Mouse (Mus musculus) midbrain, postnatal 0 days (tissue): ENCODE measurements around the gene Sptbn2. TPM values are rescaled to one million over a fixed set of nuclear protein-coding genes. Genes with fewer than 3 reads are reported as not detected.

Experiments used
- ATAC-seq: fragments of 200-750 bp; cut with Nextera tagmentation; 2 replicates; pipeline ENCODE4 v1.8.0; 2017; ENCODE audit warnings: moderate number of reproducible peaks, mild to moderate bottlenecking, moderate TSS enrichment, moderate library complexity; ENCODE audit not compliant: low FRiP score
- DNase-seq: peaks from one replicate; pipeline ENCODE4 v3.0.0-alpha.2; 2015; ENCODE audit warnings: low spot score
- H3K27ac ChIP-seq: fragments of 300-500 bp; sonication (generic); 2 replicates; pipeline ENCODE4 v1.5.1; 2014; ENCODE audit warnings: low read depth, mild to moderate bottlenecking, low read length, mixed read lengths
- H3K27me3 ChIP-seq: fragments of 300-500 bp; sonication (generic); 2 replicates; pipeline ENCODE4 v1.6.1; 2014; ENCODE audit warnings: low read length, control low read depth, mixed read lengths; ENCODE audit not compliant: insufficient read depth
- H3K36me3 ChIP-seq: fragments of 300-500 bp; sonication (generic); 2 replicates; pipeline ENCODE4 v1.6.1; 2014; ENCODE audit warnings: low read length, control low read depth, mixed read lengths; ENCODE audit not compliant: insufficient read depth
- H3K4me1 ChIP-seq: fragments of 300-500 bp; sonication (generic); 2 replicates; pipeline ENCODE4 v1.6.1; 2014; ENCODE audit warnings: mild to moderate bottlenecking, control low read depth, antibody characterized with exemption, low read length, mixed read lengths; ENCODE audit not compliant: insufficient read depth
- H3K4me2 ChIP-seq: fragments of 300-500 bp; sonication (generic); 2 replicates; pipeline ENCODE4 v1.6.1; 2014; ENCODE audit warnings: low read depth, mild to moderate bottlenecking, low read length, mixed read lengths; ENCODE audit not compliant: poor library complexity, severe bottlenecking
- H3K4me3 ChIP-seq: fragments of 300-500 bp; sonication (generic); 2 replicates; pipeline ENCODE4 v1.5.1; 2014; ENCODE audit warnings: low read depth, mild to moderate bottlenecking, low read length, moderate library complexity
- H3K9ac ChIP-seq: fragments of 300-500 bp; sonication (generic); replicated peaks from 2 replicates; pipeline ENCODE4 v1.6.1; 2014; ENCODE audit warnings: mild to moderate bottlenecking, low read length, moderate library complexity, mixed read lengths; ENCODE audit not compliant: poor library complexity, severe bottlenecking
- H3K9me3 ChIP-seq: fragments of 300-500 bp; sonication (generic); 2 replicates; pipeline ENCODE4 v1.6.1; 2016; ENCODE audit warnings: low read length, control low read depth
- CTCF ChIP-seq: IDR thresholded peaks from 2 replicates; pipeline ENCODE4 v1.5.1; 2016; ENCODE audit warnings: antibody characterized with exemption, mild to moderate bottlenecking
- WGBS: fragments of 180-500 bp; shearing (Covaris S2); extraction: QIAGEN DNeasy Blood & Tissue Kit; methylation state at CpG from one replicate; pipeline ENCODE4 v1.1.7; 2014; 5-methylcytosine and 5-hydroxymethylcytosine counted together
- polyA plus RNA-seq: library from polyadenylated mRNA; unstranded; fragments of >200 nt; fragmentation: Nextera tagmentation; extraction: Ambion mirVana; gene quantifications from 2 replicates; pipeline ENCODE4 v1.2.1, GENCODE M21; 2015
- total RNA-seq: library from RNA; depleted of rRNA; stranded (reverse); fragments of >200 nt; gene quantifications from 2 replicates; pipeline ENCODE4 v1.2.3, GENCODE M21; 2014

Sptbn2 gene
- total and polyA plus RNA-seq, 2 experiments from 2014 or later = 19.7 to 154 TPM

DNA sequence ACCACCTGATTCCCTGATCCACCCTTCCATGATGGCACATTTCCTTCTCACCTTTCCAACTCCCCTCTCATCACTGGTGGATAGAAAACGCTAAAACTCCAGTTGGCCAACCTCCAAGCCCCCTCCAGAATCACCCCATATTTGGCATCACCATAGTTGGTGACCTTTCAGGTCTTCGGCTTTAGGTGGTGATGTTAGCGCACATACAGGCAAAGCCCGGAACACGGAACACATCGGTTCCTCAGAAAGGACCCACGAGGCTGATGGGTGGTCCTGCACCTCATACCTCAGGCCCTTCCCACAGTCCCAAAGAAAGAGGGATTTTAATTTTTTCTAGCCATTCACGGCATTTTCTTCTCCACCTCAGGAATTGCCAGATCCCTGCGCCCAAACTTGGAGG, 13.2 kb upstream of the Sptbn2 start:
- 67% methylated on average over 9 of the region's 9 CpGs for WGBS
- Histone ChIP-seq H3K27me3 (no peaks in the 10 kb centered on the region), H3K9ac (peak overlapping the region; percentile 63), H3K9me3 (no peaks in the 10 kb centered on the region), H3K27ac (peak overlapping the region; percentile 72), H3K4me3 (peak overlapping the region; percentile 53), H3K4me2 (peak overlapping the region; percentile 57), H3K36me3 (no peaks in the 10 kb centered on the region), H3K4me1 (0 out of 2 replicates have a peak, but pooled peaks cover 3% of the 10 kb centered on the region)
- DNase-seq (no peak), ATAC-seq (peak; percentile 20; the same call in 1 of the 2 replicates)
- TF ChIP-seq CTCF = no peak

DNA sequence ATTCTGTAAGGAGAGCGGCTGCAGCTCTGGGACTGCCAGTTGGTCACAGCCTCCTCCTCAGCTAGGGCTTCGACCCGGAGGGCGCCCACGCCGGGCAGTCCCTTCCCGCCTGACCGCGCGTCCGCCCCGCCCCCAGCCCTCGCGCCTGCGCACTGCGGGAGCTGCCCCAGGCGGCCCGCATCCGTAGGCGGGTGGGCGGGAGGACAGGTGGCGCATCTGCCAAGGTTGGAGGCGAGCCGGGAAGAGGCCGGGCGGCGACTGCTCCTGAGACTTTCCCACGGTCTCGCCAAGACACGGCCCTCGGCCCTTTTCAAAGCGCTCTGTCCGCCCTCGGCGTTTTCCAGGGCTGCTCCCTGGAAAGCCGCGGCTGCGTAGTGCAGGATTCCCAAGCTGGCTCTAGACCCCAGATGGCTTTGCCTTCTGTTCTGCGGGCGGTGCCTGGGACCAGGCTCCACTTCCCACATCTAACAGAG, 12.7 kb upstream of the Sptbn2 start, which contains the start of gene Gm960:
Gm960 (minus strand) TSS at position 464 of the 473 bp plus-strand sequence.
- WGBS = under 1% methylated on average over 38 of the region's 40 CpGs
- H3K36me3 ChIP-seq = no peaks in the 10 kb centered on the region
- ATAC-seq (peak; percentile 82), DNase-seq (peak; percentile 75)
- H3K9me3 ChIP-seq = no peaks in the 10 kb centered on the region
- no peak for TF ChIP-seq CTCF
- peak within 1 kb of the TSS; percentile 57 for H3K4me2 ChIP-seq
- H3K27me3 ChIP-seq = no peaks in the 10 kb centered on the region
- H3K27ac ChIP-seq = peak within 1 kb of the TSS; percentile 72
- 0 out of 2 replicates have a peak, but pooled peaks cover 3% of the 10 kb centered on the region for H3K4me1 ChIP-seq
- H3K4me3 ChIP-seq = peak within 1 kb of the TSS; percentile 53
- H3K9ac ChIP-seq = peak within 1 kb of the TSS; percentile 63

DNA sequence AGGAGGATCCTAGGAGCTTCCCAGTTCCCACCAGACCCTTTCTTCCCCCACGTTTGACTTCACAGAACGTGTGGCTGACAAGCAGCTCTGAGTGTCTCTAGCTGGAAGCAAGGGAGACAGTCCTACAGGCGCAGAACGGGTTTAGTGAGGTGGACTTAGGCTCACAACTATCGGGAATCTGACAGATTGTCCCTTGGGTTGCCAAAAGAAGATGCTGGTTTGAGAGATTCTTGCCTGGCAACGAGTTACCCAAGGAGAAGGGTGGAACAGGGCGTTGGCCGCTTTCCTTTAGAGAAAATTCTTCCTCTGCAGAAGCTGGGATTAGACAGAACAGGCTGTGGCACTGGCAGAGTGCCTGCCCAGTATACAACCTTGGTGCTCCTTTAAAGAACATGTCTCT, 12.1 kb upstream of the Sptbn2 start:
- WGBS = 29% methylated on average over 8 of the region's 8 CpGs
- DNase-seq (no peak), ATAC-seq (no peak)

DNA sequence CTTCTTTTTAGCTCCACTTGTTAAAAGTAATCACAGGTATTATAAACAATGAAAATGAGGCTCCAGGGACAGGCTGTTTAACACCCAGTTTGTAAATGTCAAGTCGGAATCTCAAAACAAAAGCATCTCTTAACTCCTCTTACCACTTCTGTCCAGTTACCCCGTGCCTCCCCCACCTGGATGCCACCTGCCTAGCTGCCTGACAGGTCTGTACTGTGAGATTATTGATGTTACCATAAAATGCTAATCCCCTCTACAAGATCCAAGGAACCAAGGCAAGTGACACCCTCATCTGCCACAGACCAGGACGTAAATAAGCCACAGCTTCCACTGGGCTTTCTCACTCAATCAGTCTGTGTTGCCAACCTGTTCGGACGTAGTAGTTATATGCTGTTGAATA, 11.1 kb upstream of the Sptbn2 start:
- Histone ChIP-seq H3K27me3 (no peaks in the 10 kb centered on the region), H3K4me2 (no peak overlapping the region), H3K4me3 (no peak overlapping the region), H3K36me3 (no peaks in the 10 kb centered on the region), H3K9me3 (no peaks in the 10 kb centered on the region), H3K27ac (no peak overlapping the region), H3K9ac (no peak overlapping the region), H3K4me1 (0 out of 2 replicates have a peak, but pooled peaks cover 3% of the 10 kb centered on the region)
- TF ChIP-seq CTCF = no peak
- no peak for DNase-seq
- 78% methylated on average over 5 of the region's 5 CpGs for WGBS
- no peak for ATAC-seq

More for the DNA sequence above, 12.1 kb upstream of the Sptbn2 start:
- Histone ChIP-seq H3K9me3 (no peaks in the 10 kb centered on the region), H3K4me3 (peak overlapping the region; percentile 53), H3K27me3 (no peaks in the 10 kb centered on the region), H3K4me1 (0 out of 2 replicates have a peak, but pooled peaks cover 3% of the 10 kb centered on the region), H3K9ac (peak overlapping the region; percentile 63; the same call in 1 of the 2 replicates), H3K27ac (0 out of 2 replicates have a peak overlapping the region, but pooled peaks have one; percentile 8), H3K36me3 (no peaks in the 10 kb centered on the region), H3K4me2 (peak overlapping the region; percentile 57)
- TF ChIP-seq CTCF = no peak

DNA sequence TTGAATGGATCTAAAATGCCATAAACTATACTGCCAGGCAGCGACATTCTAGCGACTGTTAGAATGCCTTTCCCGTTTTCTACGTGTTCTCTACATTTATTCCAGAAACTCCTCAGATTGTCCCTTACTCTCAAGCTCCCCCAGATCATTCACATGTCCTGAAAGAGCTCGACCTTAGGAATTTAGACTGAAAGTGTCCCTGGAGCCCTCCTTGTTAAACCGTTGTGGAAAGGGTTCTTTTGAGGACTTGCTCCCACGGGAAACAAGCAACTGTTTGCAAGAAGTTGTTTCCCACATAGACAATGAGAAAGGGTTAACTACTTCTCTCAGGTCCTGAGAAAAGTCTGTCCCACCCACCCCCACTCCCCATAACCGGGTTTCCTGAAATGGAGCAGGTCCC, 10.3 kb upstream of the Sptbn2 start:
- Histone ChIP-seq H3K4me2 (no peak overlapping the region), H3K36me3 (no peaks in the 10 kb centered on the region), H3K27me3 (no peaks in the 10 kb centered on the region), H3K27ac (no peak overlapping the region), H3K9me3 (no peaks in the 10 kb centered on the region), H3K4me3 (no peak overlapping the region), H3K4me1 (0 out of 2 replicates have a peak, but pooled peaks cover 3% of the 10 kb centered on the region), H3K9ac (no peak overlapping the region)
- no peak for DNase-seq
- TF ChIP-seq CTCF = no peak
- 79% methylated on average over 8 of the region's 8 CpGs for WGBS
- no peak for ATAC-seq

DNA sequence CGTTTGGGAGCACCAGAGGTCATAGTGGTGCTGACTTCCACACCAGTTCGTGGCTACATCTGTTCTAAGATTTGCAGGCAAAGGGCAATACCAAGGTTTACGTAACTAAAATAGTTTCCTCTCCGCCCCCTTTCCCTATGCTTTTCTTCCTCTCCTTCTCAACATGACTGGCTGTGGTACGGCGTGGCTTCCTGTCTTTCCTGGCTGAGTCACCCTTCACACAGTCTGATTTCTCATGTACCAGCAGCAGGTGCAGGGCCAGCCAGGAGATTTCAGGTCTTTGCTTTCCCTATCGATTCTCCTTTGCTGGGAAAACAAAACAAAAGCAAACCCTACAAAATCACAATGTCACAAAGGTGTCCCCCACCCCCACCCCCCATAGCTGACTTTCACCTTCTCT, 9.7 kb upstream of the Sptbn2 start:
- no peak for DNase-seq
- no peak overlapping the region for H3K27ac ChIP-seq
- no peak overlapping the region for H3K9ac ChIP-seq
- no peaks in the 10 kb centered on the region for H3K36me3 ChIP-seq
- H3K9me3 ChIP-seq = no peaks in the 10 kb centered on the region
- 0 out of 2 replicates have a peak, but pooled peaks cover 3% of the 10 kb centered on the region for H3K4me1 ChIP-seq
- TF ChIP-seq CTCF = no peak
- H3K4me3 ChIP-seq = no peak overlapping the region
- H3K27me3 ChIP-seq = no peaks in the 10 kb centered on the region
- no peak for ATAC-seq
- WGBS = 72% methylated on average over 7 of the region's 7 CpGs
- no peak overlapping the region for H3K4me2 ChIP-seq
